Mouse (Mus musculus): ENCODE data around the gene Atxn2l.

The Atxn2l gene

GRCm38 (mm10) chr7:126464121-126464520, 39.1 kb downstream of the Atxn2l start:
- DNase-seq (ENCODE audit: extremely low read depth, low read depth, low spot score), result no peak

DNA sequence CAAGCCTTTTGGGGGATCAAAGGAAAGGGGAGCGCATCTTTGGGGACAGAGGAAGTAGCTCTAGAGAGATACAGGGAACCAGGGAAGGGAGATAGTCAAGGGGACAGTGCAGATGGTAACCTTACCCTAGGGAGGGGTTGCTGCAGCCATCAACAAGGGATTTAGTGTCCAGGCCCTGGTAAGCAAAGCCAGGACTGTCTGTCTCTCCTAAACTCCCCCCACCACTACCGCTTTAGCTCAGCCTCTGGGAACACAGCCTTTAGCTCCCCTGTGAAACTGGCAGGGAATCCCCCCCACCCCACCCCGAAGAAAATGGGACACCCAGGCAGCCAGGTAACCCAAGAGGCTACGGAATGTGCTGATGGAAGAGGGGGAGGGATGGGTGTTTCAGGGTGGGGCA, 39.7 kb downstream of the Atxn2l start:
- no peak for DNase-seq (ENCODE audit: extremely low read depth, low read depth, low spot score)

DNA sequence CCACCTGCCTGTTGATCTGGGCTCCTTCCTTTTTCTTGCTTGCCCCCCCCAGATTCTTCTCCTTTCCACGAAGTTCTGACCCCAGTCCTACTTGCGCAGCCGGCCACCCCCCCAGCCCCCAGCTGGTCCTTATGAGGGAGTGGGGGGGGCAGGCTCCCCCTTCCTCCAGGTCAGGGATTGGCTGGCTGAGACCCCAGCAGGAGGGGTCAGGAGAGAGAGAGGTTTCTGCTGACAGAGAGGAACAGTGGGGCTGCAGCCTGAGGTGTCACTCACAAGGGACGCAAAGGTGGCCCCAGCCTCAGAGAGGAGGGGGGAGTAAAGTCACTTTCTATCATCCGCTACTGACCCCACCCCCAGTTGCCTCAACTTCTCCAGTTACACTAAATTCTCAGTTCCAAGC, 40.2 kb downstream of the Atxn2l start, which contains the start of gene Atp2a1:
Gene Atp2a1 (minus strand): TSS at position 105 of the 400 bp plus-strand sequence.
- DNase-seq (ENCODE audit: extremely low read depth, low read depth, low spot score), result no peak

- DNase-seq (ENCODE audit: extremely low read depth, low read depth, low spot score), result no peak
These were observed 41.6 kb downstream of the Atxn2l start for GRCm38 (mm10) chr7:126461626-126462025.

DNA sequence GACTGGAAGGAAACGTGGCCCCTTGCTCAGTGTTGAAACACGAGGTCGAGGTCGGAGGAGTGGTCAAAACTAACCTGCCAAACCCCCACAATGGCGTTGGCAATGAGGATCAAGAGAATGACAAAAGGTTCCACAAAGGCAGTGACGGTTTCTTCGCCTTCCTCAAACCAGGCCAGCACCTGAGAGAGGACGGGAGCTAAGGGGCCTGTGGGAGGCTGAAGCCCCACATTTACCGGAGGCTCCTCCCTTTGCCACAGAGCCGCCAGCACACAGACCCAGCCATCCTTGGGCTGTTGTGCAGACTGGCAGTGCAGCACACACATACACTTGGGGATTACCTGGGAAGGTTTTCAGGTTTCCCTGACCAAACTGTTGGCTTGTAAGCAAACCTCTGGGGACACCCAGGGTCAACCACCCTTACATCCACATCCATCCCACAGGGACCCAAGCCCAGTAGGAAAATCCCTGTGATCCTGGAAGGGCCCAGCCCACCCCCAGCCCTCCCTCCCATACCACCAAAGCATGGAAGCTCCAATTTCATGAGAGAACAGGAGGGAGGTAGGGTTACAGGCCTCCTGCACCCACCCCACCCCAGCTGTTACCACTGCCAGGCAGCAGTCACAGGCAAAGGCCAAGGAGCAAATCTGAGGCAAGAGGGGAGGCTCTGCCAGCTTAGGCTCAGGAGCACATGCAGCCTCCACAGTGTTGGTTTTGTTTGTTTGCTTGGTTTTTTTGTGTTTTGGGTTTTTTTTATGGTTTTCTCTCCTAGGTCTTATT, 42.4 kb downstream of the Atxn2l start:
- DNase-seq (ENCODE audit: extremely low read depth, low read depth, low spot score), result no peak

DNA sequence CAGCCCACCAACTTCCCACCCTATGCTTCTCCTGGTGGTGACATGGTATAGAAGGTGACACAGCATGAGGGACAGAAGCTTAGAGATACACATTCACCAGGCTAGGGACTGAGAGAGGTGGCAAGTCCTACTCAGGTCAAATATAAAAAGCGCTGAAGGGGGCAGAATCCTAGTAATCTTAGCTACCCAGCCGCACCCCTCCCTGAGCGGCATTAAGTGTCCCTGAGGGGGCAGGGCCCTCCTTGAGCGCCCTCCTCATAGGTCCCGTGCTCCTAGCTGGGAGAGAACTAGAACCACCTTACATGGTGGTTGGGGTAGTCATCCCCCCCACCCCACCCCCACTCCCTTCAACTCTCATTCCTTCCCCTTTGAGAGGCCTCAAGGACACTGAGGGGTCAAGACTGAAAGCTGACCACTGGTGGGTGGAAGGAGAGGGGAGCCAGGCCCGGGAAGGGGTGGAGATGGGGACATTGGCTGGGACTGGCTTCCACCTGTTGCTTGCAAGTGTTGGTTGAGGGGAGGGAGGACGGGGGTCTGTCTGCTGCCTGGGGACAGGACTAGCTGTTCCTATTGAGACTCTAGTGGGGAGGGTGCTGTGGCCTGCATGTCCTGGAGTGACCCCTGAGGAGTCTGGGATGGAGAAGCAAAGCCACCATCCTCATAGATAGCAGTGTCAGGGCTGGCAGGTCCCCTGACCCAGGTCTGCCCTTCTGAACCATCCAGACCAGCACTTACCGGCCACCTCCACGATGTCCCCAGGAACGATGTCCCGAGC, 44.2 kb downstream of the Atxn2l start:
- DNase-seq (ENCODE audit: extremely low read depth, low read depth, low spot score), result no peak

- DNase-seq (ENCODE audit: extremely low read depth, low read depth, low spot score), result no peak
These were observed 45.0 kb downstream of the Atxn2l start for GRCm38 (mm10) chr7:126458225-126458624.

DNA sequence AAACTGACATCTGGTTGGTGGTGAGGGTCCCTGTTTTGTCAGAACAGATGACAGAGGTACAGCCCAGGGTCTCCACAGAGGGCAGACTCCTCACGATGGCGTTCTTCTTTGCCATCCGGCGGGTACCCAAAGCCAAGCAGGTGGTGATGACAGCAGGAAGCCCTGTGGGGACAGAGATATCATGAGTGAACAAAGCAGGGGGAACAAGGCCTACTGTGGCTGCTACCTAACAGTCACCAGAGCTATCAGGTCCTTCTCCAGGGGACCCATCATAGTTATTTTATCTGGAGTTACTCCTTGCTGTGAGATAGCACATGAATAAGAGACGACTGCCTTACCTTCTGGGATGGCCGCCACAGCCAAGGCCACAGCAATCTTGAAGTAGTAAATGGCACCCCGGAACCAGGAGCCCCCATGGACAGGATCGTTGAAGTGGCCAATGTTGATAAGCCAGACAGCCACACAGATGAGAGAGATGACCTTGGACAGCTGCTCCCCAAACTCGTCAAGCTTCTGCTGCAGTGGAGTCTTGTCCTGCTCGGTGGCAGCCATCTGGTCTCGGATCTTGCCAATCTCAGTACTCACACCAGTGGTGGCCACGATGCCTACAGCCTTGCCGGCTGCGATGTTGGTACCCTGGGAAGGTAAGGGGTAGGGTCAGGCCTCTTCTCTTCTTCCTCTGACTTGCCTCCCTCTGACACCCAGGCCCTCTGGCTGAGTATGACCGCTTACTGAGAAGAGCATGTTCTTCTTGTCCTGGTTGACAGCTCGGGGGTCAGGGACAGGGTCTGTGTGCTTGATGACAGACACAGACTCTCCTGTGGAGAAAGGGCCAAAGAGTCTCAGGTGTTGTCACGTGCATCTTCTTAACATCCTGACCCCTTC, 46.6 kb downstream of the Atxn2l start:
- no peak for DNase-seq (ENCODE audit: extremely low read depth, low read depth, low spot score)

- DNase-seq (ENCODE audit: extremely low read depth, low read depth, low spot score), result no peak
These were observed 48.0 kb downstream of the Atxn2l start for GRCm38 (mm10) chr7:126455242-126455641.

- DNase-seq (ENCODE audit: extremely low read depth, low read depth, low spot score), result no peak
These were observed 49.4 kb downstream of the Atxn2l start for GRCm38 (mm10) chr7:126453861-126454260.

- DNase-seq (ENCODE audit: extremely low read depth, low read depth, low spot score), result no peak
These were observed 51.0 kb downstream of the Atxn2l start for GRCm38 (mm10) chr7:126452244-126452643.

DNA sequence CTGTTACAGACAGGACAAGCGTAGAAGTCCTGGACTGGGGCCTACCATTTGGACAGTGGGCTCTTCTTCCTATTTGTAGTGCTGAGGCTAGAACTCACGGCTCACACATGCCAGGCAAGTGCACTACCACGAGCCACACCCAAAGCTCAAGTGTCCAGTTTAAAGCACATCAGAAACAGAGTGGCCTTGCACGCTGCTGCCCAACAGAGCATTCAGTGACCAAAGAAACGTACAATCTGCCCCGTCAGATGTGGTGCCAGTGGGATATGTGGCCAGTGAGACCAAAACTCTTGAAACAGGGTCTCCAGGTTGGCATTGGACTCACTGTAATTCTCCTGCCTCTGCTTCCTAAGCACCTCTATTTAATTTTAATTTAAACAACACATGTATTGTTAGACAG, 52.6 kb downstream of the Atxn2l start:
- DNase-seq (ENCODE audit: extremely low read depth, low read depth, low spot score), result no peak

- no peak for DNase-seq (ENCODE audit: extremely low read depth, low read depth, low spot score)
These were observed 53.2 kb downstream of the Atxn2l start for GRCm38 (mm10) chr7:126449991-126450390.

DNA sequence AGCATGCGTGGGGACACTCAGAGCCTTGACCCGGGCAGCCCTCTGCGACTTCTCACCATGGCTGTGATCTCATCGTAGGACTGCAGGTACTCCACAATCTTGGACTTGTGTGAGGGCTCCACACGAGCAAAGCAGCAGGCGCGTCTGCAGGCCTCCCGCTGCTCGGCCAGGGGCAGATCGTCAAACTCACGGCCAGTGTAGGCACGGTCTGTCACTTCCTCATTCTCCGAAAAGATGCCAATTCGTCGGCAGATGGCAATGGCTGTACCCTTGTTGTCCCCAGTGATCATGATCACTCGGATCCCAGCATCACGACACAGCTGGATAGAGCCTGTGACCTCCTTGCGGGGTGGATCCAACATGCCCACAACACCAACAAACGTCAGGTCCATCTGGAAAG, 54.8 kb downstream of the Atxn2l start:
- no peak for DNase-seq (ENCODE audit: extremely low read depth, low read depth, low spot score)

DNA sequence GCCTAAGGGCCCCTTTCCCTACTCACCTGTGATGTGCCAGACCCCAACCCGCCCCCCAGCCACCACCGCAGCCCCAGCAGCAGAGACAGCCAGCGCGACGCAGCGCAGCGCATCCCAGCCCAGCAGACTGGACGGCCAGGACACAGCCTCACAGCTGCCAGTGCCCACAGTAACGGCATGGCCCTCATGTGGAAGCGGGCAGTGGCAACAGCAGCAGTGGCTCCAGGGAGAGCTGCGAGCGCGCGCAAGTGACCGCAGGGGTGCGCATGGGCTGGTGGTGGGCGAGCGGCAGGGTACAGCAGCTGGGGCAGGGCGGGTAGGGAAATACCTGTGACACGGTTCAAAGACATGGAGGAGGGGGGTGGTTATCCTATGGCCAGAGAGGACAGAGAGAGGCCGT, 57.0 kb downstream of the Atxn2l start:
- no peak for DNase-seq (ENCODE audit: extremely low read depth, low read depth, low spot score)

DNA sequence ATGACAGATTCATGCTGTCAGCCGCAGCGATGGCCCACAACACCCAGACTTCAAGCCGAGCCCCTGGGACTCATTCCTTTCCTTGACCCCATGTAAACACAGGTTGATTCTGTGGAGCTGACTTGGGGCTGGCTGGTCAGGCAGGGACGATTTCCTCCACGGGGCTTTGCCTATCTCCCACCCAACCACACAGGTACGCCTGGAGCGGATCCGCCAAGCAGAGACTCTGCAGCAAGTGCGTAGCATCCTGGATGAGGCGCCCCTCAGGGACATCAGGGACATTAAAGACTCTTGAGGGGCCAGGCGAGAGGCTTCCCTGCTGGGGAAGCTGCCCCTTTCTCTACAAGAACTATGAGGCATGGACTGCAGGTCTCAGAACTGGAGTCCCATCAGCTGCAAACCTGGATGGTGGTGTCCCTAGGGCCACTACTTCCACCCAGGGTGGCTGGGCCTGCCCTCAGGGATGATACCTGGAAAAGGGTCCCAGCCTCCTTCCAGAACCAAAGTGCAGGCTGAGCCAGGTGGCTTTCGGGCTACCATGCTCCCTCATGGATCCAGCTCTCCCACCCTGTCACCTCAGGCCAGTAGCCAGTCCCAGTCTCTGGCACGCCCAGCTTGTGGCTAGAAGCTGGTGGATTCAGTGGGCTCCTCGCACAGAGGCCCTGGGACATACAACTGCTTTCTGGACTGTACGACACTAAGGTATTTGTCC, 58.0 kb downstream of the Atxn2l start:
- no peak for DNase-seq (ENCODE audit: extremely low read depth, low read depth, low spot score)

GRCm38 (mm10) chr7:126444536-126444935, 58.7 kb downstream of the Atxn2l start:
- DNase-seq (ENCODE audit: extremely low read depth, low read depth, low spot score), result no peak

- no peak for DNase-seq (ENCODE audit: extremely low read depth, low read depth, low spot score)
These were observed 59.2 kb downstream of the Atxn2l start for GRCm38 (mm10) chr7:126443997-126444396.

Data from fat pad, adult 2 months (tissue).